Mouse (Mus musculus): ENCODE measurements around the gene Pbp2.

The Pbp2 gene

DNA sequence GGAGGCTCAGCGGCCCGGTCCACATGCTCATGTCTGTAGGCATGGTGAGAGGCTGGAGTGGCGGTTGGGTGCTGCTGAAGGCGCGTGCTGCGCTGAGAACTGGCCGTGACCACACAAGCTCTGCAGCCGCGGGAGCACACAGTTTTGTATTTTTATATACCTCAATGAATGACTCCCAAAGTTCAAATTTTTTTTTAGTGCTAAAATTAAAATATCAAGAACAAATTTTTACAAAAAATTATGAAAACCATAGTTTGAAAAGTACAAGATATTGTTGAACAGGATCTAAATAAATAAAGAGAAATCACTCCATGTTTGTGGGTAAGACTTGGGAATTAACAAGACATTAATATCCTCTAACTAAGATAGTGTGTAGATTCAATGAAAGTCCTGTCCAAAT, at the start of gene Pbp2:
Pbp2 (minus strand) TSS at position 101 of the 400 bp plus-strand sequence.
- no peak for DNase-seq (ENCODE audit: low read depth)

GRCm38 (mm10) chr6:135354953-135355352, 44.7 kb upstream of the Pbp2 start:
- no peak for DNase-seq (ENCODE audit: low read depth)

DNA sequence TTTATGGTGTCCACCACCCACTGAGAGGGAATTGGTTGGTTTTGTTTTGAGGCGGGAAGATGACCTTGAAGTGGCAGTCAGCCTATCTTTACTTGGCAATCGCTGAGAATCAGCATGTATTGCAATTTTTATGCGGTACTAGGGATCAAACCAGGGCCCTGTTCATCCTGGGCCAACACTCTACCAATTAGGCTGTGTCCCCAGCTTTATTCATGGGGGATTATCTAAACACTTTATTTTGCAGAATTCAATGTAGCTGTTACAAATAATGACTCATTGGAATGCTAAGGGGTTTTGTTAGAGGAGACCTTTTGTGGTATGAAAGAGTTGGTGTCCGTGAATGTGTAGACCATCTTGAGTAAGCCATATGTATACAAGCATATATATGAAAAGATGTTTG, 42.3 kb upstream of the Pbp2 start:
- no peak for DNase-seq (ENCODE audit: low read depth)

DNA sequence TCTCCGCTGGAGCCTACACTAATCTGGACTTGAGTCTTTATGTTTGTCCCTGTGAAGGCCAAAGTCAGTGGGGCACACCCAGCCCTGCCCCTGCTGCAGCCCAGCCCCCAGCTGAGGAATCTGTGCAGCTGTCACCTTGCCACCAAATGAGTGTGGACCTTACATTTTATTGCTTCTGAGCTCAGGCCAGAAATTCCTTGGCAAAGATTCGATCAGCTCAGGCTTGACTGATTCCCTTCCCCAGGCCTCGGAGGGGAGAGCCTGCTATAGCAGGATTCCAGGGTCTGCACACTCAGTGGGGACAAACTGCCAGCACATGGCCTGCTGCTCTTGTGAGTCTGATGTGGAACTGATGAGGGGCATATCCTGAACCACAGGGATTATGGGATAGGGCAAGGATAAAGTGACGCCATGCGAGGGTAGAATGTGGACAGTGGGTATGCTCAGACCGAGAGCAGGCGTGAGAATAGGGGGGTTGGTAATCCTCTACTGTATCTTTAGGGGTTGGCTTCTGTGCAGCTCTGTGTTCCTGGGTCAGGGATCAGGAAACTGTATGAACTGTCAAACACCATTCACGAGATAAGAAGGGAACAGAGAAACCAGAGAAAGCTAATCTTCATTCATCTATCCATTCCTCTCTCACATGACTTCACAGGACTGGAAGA, 41.6 kb upstream of the Pbp2 start:
- DNase-seq (ENCODE audit: low read depth) = no peak

DNA sequence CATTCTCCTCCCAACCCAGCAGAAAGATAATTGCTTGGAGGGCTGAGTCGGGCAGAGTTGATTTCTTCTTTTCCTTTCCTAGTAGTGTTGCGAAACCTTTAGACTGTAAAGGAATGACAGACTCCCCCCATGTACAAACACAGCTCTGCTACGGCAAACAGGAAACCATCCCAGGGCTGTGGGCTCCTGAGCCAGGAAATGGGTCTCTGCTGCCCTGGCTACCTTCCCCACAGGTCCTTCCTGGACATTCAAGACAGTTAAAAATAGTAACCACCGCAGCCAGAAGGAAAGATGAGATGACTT, 30.8 kb upstream of the Pbp2 start:
- DNase-seq (ENCODE audit: low read depth) = peak; percentile 82

GRCm38 (mm10) chr6:135340355-135341075, 30.3 kb upstream of the Pbp2 start:
- peak; percentile 13 for DNase-seq (ENCODE audit: low read depth)

DNA sequence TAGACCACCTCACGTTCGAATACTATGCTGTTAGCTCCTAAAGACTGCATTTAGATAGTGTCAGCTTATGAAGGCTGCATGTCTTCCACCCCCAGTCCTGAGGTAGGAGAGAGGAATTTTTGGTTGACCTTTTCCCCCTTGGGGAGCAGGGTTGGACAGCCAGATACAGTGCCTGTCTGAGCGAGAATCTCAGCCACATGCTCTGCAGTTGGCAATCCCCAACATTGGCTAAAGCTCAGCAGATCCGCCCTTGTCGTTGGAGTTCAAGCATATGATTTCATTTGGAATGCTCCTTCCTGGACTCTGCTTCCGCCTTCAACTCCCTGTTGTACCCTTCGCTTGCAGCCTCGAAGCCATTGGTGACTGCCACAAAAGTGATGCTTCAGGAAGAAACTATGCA, 26.2 kb upstream of the Pbp2 start:
- DNase-seq (ENCODE audit: low read depth) = no peak

- no peak for DNase-seq (ENCODE audit: low read depth)
Measured at GRCm38 (mm10) chr6:135333994-135334651, 23.9 kb upstream of the Pbp2 start.

GRCm38 (mm10) chr6:135332737-135333281, 22.6 kb upstream of the Pbp2 start:
- DNase-seq (ENCODE audit: low read depth) = no peak

GRCm38 (mm10) chr6:135331916-135332315, 21.7 kb upstream of the Pbp2 start:
- no peak for DNase-seq (ENCODE audit: low read depth)

GRCm38 (mm10) chr6:135326847-135327246, 16.6 kb upstream of the Pbp2 start:
- DNase-seq (ENCODE audit: low read depth) = no peak

DNA sequence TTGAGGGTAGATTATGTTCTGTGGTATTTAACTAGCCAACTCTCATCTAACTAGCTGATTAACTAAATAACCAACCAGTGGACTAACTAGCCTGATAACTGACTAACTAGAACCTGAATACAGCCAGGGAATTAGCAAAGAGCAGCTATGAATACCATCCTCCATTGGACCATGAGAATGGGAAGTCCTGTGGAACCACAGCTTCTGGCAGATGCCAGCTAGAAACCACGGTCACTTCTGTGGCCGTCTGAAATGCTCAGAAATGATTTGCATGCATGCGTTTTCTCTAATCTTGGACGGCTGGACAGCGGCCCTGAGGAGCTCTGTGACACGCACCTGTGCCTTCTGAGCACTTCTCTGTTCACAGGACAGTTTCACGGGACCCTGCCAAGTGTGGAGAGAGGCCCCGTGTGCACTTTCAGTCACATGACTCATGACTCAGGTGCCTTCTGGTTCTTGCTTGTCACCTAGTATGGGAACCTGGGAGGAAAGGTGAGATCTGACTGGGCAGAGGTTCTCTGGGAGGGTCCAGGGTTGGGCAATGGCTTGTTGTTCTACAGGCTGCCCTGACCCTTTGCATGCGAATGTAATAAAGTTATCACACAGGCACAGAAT, 14.6 kb upstream of the Pbp2 start:
- peak; percentile 74 for DNase-seq (ENCODE audit: low read depth)

GRCm38 (mm10) chr6:135324111-135324510, 13.9 kb upstream of the Pbp2 start:
- DNase-seq (ENCODE audit: low read depth) = peak; percentile 97

DNA sequence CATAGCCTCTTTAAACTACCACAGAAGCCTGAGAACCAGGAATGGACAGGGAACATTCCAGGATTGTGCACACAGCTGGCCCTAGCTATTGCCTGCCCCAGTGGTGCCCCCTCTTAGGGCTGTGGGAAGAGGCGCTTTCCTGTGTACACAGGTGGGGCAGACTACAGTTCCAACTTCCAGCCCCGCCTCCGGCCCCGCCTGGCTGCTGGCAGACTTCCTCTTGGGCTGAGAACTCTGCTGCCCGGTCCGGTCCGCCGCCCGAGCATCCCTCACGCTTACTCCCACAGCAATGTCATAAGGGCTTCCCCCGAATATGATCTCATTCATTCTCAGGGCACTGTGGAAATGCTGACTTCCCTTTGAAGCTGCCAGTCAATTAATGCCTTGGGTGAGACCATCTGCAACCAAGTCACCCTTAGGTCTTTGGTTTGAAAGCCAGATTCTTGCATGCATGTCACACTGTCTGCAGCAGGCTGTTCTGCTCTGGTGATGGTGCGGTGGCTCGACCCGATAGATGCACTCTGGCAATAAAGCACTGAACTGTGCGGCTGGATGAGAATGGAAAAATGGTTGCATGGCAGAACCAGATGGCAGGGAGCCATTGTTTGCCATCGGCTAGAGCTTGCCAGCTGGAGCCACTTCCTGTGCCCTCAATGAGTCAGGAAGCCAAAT, 13.2 kb upstream of the Pbp2 start:
- DNase-seq (ENCODE audit: low read depth) = peak; percentile 96

DNA sequence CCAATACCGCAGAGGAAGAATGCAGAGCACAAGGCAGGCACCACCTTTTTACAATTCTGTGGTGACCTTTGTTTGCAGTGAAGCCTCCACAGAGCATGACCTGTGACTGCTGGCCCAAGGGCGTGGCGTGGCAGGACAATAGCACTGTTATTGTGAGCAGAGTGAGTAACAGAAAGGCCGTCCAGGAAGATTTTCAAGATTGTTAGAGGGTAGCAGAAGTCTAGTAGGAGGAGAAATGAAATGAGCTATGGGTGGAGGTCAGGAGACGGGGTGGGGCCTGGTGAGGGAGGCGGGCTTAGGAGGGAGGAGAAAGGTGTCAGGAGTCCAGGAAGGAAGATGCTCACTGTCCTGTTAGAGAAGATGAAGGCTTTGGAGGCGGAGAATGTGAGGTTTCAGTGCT, 12.5 kb upstream of the Pbp2 start:
- DNase-seq (ENCODE audit: low read depth) = peak; percentile 48

DNA sequence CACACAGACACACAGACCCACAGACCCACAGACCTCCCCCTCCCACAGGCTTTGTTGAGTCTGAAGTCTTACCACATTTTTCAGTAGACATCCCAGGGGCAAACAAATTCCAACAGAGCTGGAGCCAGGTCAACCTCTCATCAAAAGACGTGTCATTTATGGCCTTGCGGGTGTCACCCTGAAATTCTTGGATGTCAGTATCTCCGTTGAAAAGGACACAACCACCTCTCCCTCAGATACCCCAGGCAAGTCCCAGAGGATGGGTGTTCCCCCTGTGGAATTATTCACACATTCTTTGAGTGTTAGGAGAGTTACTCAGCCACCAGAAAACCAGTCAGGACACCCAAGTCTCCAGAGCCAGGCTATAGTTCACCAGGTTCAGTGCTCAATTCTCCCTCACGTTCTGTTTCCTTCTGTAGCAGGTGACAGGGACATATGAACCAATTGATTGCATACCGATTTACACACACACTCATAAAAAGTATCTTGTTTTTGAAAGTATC, 9.3 kb upstream of the Pbp2 start:
- DNase-seq (ENCODE audit: low read depth) = no peak

GRCm38 (mm10) chr6:135316141-135316540, 5.9 kb upstream of the Pbp2 start:
- DNase-seq (ENCODE audit: low read depth) = no peak

GRCm38 (mm10) chr6:135313981-135314380, 3.8 kb upstream of the Pbp2 start:
- DNase-seq (ENCODE audit: low read depth) = no peak

DNA sequence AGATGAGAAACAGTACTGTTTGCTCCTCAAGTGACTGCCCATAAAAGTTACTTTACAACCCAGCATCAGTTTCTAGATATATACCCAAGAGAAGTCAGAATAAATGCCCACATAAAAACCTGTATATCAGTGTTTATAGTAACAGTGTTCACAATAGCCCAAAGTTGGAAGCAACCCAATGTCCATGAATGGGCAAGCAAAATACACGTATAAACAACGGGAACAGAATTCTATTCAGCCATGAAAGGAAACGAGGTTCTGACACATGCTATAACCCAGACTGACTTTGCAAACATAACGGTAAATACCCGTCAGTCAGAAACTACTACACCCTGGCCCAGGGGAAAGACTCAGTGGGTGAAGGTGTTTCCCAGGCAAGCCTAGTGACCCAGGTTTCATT, 1.8 kb upstream of the Pbp2 start:
- no peak for DNase-seq (ENCODE audit: low read depth)

- DNase-seq (ENCODE audit: low read depth) = no peak
Measured at GRCm38 (mm10) chr6:135304576-135305260, 5.5 kb downstream of the Pbp2 start.

GRCm38 (mm10) chr6:135302421-135303125, 7.6 kb downstream of the Pbp2 start:
- DNase-seq (ENCODE audit: low read depth) = peak; percentile 19
